Mouse (Mus musculus): Measurements from ENCODE around the gene Gstm2. TPM values are rescaled to one million over a fixed set of nuclear protein-coding genes. Genes with fewer than 3 reads are reported as not detected.
"Not testable (repeated sequence)": the region's sequence is repeated elsewhere in the genome, so short reads cannot be mapped to it uniquely, and the experiment has no call there.

Gstm2 gene
- polyA plus RNA-seq, 1 experiment from 2014 or later: 68.2 TPM

GRCm38 (mm10) chr3:107974237-107974636, 12.0 kb downstream of the Gstm2 start:
- no peak overlapping the region for H3K9ac ChIP-seq (ENCODE audit: low read length)
- no peak overlapping the region for H3K4me3 ChIP-seq (ENCODE audit: control insufficient read depth in 1 of 2, insufficient read depth in 1 of 2, low read depth in 1 of 2, low read length in 2 of 2)
- H3K4me1 ChIP-seq (ENCODE audit: control insufficient read depth in 2 of 2, insufficient read depth in 2 of 2, low read length in 2 of 2): no peaks in the 10 kb centered on the region; a peak in 1 of 4 replicates
- no peak overlapping the region for H3K4me2 ChIP-seq (ENCODE audit: low read length)
- H3K36me3 ChIP-seq (ENCODE audit: control insufficient read depth, insufficient read depth, low read length): no peaks in the 10 kb centered on the region
- 83% methylated on average over 1 of the region's 1 CpGs for WGBS
- ATAC-seq (ENCODE audit: insufficient number of reproducible peaks, insufficient read depth, low FRiP score, low read depth): no peak
- H3K9me3 ChIP-seq (ENCODE audit: control insufficient read depth, low read length): no peaks in the 10 kb centered on the region
- H3K27ac ChIP-seq (replicated peaks in 1 of 2; ENCODE audit: control insufficient read depth in 1 of 2, insufficient read depth in 1 of 2, low read depth in 2 of 2, low read length in 2 of 2): no peak overlapping the region
- H3K27me3 ChIP-seq (ENCODE audit: control insufficient read depth, insufficient read depth, low read length): no peaks in the 10 kb centered on the region

- H3K27me3 ChIP-seq (ENCODE audit: control insufficient read depth, insufficient read depth, low read length): no peaks in the 10 kb centered on the region
- no peak overlapping the region for H3K4me3 ChIP-seq (ENCODE audit: control insufficient read depth in 1 of 2, insufficient read depth in 1 of 2, low read depth in 1 of 2, low read length in 2 of 2)
- H3K4me1 ChIP-seq (ENCODE audit: control insufficient read depth in 2 of 2, insufficient read depth in 2 of 2, low read length in 2 of 2): no peaks in the 10 kb centered on the region
- no peaks in the 10 kb centered on the region for H3K9me3 ChIP-seq (ENCODE audit: control insufficient read depth, low read length)
- no peak for ATAC-seq (ENCODE audit: insufficient number of reproducible peaks, insufficient read depth, low FRiP score, low read depth)
- WGBS: 88% methylated on average over 3 of the region's 3 CpGs
- H3K27ac ChIP-seq (replicated peaks in 1 of 2; ENCODE audit: control insufficient read depth in 1 of 2, insufficient read depth in 1 of 2, low read depth in 2 of 2, low read length in 2 of 2): no peak overlapping the region
- H3K4me2 ChIP-seq (ENCODE audit: low read length): no peak overlapping the region
- H3K36me3 ChIP-seq (ENCODE audit: control insufficient read depth, insufficient read depth, low read length): no peaks in the 10 kb centered on the region
- no peak overlapping the region for H3K9ac ChIP-seq (ENCODE audit: low read length)
Observed at GRCm38 (mm10) chr3:107972070-107972469, 14.2 kb downstream of the Gstm2 start.

- H3K4me2 ChIP-seq (ENCODE audit: low read length); H3K4me1 ChIP-seq (ENCODE audit: control insufficient read depth in 2 of 2, insufficient read depth in 2 of 2, low read length in 2 of 2); H3K27me3 ChIP-seq (ENCODE audit: control insufficient read depth, insufficient read depth, low read length); H3K9me3 ChIP-seq (ENCODE audit: control insufficient read depth, low read length); H3K4me3 ChIP-seq (ENCODE audit: control insufficient read depth in 1 of 2, insufficient read depth in 1 of 2, low read depth in 1 of 2, low read length in 2 of 2); ATAC-seq (ENCODE audit: insufficient number of reproducible peaks, insufficient read depth, low FRiP score, low read depth); H3K27ac ChIP-seq (replicated peaks in 1 of 2; ENCODE audit: control insufficient read depth in 1 of 2, insufficient read depth in 1 of 2, low read depth in 2 of 2, low read length in 2 of 2); H3K36me3 ChIP-seq (ENCODE audit: control insufficient read depth, insufficient read depth, low read length); H3K9ac ChIP-seq (ENCODE audit: low read length): not testable (repeated sequence)
- 41% methylated on average over 3 of the region's 3 CpGs for WGBS
Observed at GRCm38 (mm10) chr3:107971101-107971500, 15.2 kb downstream of the Gstm2 start.

GRCm38 (mm10) chr3:107968724-107969395, 17.4 kb downstream of the Gstm2 start, which contains the start of gene Gstm3:
Gstm3 (minus strand) TSS chr3:107969283.
- H3K4me3 ChIP-seq (ENCODE audit: control insufficient read depth in 1 of 2, insufficient read depth in 1 of 2, low read depth in 1 of 2, low read length in 2 of 2): no peak within 1 kb of the TSS
- ATAC-seq (ENCODE audit: insufficient number of reproducible peaks, insufficient read depth, low FRiP score, low read depth): no peak
- no peaks in the 10 kb centered on the region for H3K9me3 ChIP-seq (ENCODE audit: control insufficient read depth, low read length)
- no peaks in the 10 kb centered on the region for H3K27me3 ChIP-seq (ENCODE audit: control insufficient read depth, insufficient read depth, low read length)
- H3K4me1 ChIP-seq (ENCODE audit: control insufficient read depth in 2 of 2, insufficient read depth in 2 of 2, low read length in 2 of 2): peaks cover 0 to 2% of the 10 kb centered on the region in 2 experiments; a peak in 1 of 4 replicates
- H3K27ac ChIP-seq (replicated peaks in 1 of 2; ENCODE audit: control insufficient read depth in 1 of 2, insufficient read depth in 1 of 2, low read depth in 2 of 2, low read length in 2 of 2): no peak within 1 kb of the TSS
- H3K36me3 ChIP-seq (ENCODE audit: control insufficient read depth, insufficient read depth, low read length): no peaks in the 10 kb centered on the region
- 46% methylated on average over 13 of the region's 13 CpGs for WGBS
- H3K9ac ChIP-seq (ENCODE audit: low read length): no peak within 1 kb of the TSS
- H3K4me2 ChIP-seq (ENCODE audit: low read length): no peak within 1 kb of the TSS

GRCm38 (mm10) chr3:107966631-107967030, 19.6 kb downstream of the Gstm2 start:
- H3K27me3 ChIP-seq (ENCODE audit: control insufficient read depth, insufficient read depth, low read length): no peaks in the 10 kb centered on the region
- H3K4me3 ChIP-seq (ENCODE audit: control insufficient read depth in 1 of 2, insufficient read depth in 1 of 2, low read depth in 1 of 2, low read length in 2 of 2): no peak overlapping the region
- no peaks in the 10 kb centered on the region for H3K9me3 ChIP-seq (ENCODE audit: control insufficient read depth, low read length)
- no peak overlapping the region for H3K27ac ChIP-seq (replicated peaks in 1 of 2; ENCODE audit: control insufficient read depth in 1 of 2, insufficient read depth in 1 of 2, low read depth in 2 of 2, low read length in 2 of 2)
- H3K9ac ChIP-seq (ENCODE audit: low read length): no peak overlapping the region
- H3K4me1 ChIP-seq (ENCODE audit: control insufficient read depth in 2 of 2, insufficient read depth in 2 of 2, low read length in 2 of 2): peaks cover 0 to 2% of the 10 kb centered on the region in 2 experiments; a peak in 1 of 4 replicates
- no peak overlapping the region for H3K4me2 ChIP-seq (ENCODE audit: low read length)
- WGBS: 95% methylated on average over 5 of the region's 5 CpGs
- H3K36me3 ChIP-seq (ENCODE audit: control insufficient read depth, insufficient read depth, low read length): no peaks in the 10 kb centered on the region
- ATAC-seq (ENCODE audit: insufficient number of reproducible peaks, insufficient read depth, low FRiP score, low read depth): no peak

- Histone ChIP-seq H3K9me3 (ENCODE audit: control insufficient read depth, low read length) (no peaks in the 10 kb centered on the region), H3K4me1 (ENCODE audit: control insufficient read depth in 2 of 2, insufficient read depth in 2 of 2, low read length in 2 of 2) (peaks cover 0 to 2% of the 10 kb centered on the region in 2 experiments; a peak in 1 of 4 replicates), H3K27me3 (ENCODE audit: control insufficient read depth, insufficient read depth, low read length) (peaks cover 1% of the 10 kb centered on the region; the same call in 1 of the 2 replicates), H3K4me3 (ENCODE audit: control insufficient read depth in 1 of 2, insufficient read depth in 1 of 2, low read depth in 1 of 2, low read length in 2 of 2) (no peak overlapping the region), H3K27ac (replicated peaks in 1 of 2; ENCODE audit: control insufficient read depth in 1 of 2, insufficient read depth in 1 of 2, low read depth in 2 of 2, low read length in 2 of 2) (no peak overlapping the region), H3K4me2 (ENCODE audit: low read length) (no peak overlapping the region), H3K36me3 (ENCODE audit: control insufficient read depth, insufficient read depth, low read length) (no peaks in the 10 kb centered on the region), H3K9ac (ENCODE audit: low read length) (no peak overlapping the region)
- ATAC-seq (ENCODE audit: insufficient number of reproducible peaks, insufficient read depth, low FRiP score, low read depth): no peak
- 28% methylated on average over 1 of the region's 1 CpGs for WGBS
Observed at GRCm38 (mm10) chr3:107965592-107965991, 20.7 kb downstream of the Gstm2 start.

- no peaks in the 10 kb centered on the region for H3K36me3 ChIP-seq (ENCODE audit: control insufficient read depth, insufficient read depth, low read length)
- no peaks in the 10 kb centered on the region for H3K9me3 ChIP-seq (ENCODE audit: control insufficient read depth, low read length)
- ATAC-seq (ENCODE audit: insufficient number of reproducible peaks, insufficient read depth, low FRiP score, low read depth): no peak
- H3K9ac ChIP-seq (ENCODE audit: low read length): no peak overlapping the region
- peaks cover 3% of the 10 kb centered on the region; the same call in 1 of the 2 replicates for H3K27me3 ChIP-seq (ENCODE audit: control insufficient read depth, insufficient read depth, low read length)
- H3K4me3 ChIP-seq (ENCODE audit: control insufficient read depth in 1 of 2, insufficient read depth in 1 of 2, low read depth in 1 of 2, low read length in 2 of 2): no peak overlapping the region
- 54% methylated on average over 5 of the region's 5 CpGs for WGBS
- H3K4me1 ChIP-seq (ENCODE audit: control insufficient read depth in 2 of 2, insufficient read depth in 2 of 2, low read length in 2 of 2): peaks cover 0 to 2% of the 10 kb centered on the region in 2 experiments; a peak in 1 of 4 replicates
- no peak overlapping the region for H3K4me2 ChIP-seq (ENCODE audit: low read length)
- H3K27ac ChIP-seq (replicated peaks in 1 of 2; ENCODE audit: control insufficient read depth in 1 of 2, insufficient read depth in 1 of 2, low read depth in 2 of 2, low read length in 2 of 2): no peak overlapping the region
Observed at GRCm38 (mm10) chr3:107964656-107965308, 21.5 kb downstream of the Gstm2 start.
